Mouse (Mus musculus) lung, adult 2 months (tissue): ENCODE measurements at regions not wholly inside any gene's neighbourhood (a gene's known extent, or its start where the extent isn't known, plus 50 kb on each side); places are given as distances from the start of the nearest gene placed in this dataset.

Source experiments
- DNase-seq: peaks from one replicate; pipeline ENCODE4 v3.0.0; 2022
- H3K4me1 ChIP-seq: fragments of 200-500 bp; 2 replicates; pipeline ENCODE4 v1.6.1; 2011; ENCODE audit warnings: low read length; ENCODE audit not compliant: control insufficient read depth, insufficient read depth
- H3K4me3 ChIP-seq: fragments of 200-500 bp; replicated peaks from 2 replicates; pipeline ENCODE3; 2011; ENCODE audit warnings: low read depth, mild to moderate bottlenecking, control low read depth, low read length; ENCODE audit errors: extremely low read depth
- CTCF ChIP-seq: fragments of 200-500 bp; IDR thresholded peaks from 2 replicates; pipeline ENCODE4 v1.5.1; 2011; ENCODE audit warnings: mild to moderate bottlenecking, low read length, control low read depth; ENCODE audit not compliant: insufficient read depth
- POLR2A ChIP-seq: fragments of 200-500 bp; IDR thresholded peaks from 2 replicates; pipeline ENCODE4 v1.6.1; 2011; ENCODE audit warnings: low read depth, mild to moderate bottlenecking, control low read depth, low read length, borderline replicate concordance; ENCODE audit errors: extremely low read depth
- WGBS: fragments of 180-500 bp; shearing (Covaris S2); methylation state at CpG from one replicate; pipeline ENCODE4 v1.1.7; 2018; 5-methylcytosine and 5-hydroxymethylcytosine counted together

GRCm38 (mm10) chr9:98791709-98792108, 50.6 kb upstream of the Prr23a1 start:
- no peak for DNase-seq
- 76% methylated on average over 4 of the region's 4 CpGs for WGBS
- Histone ChIP-seq H3K4me3 (no peak overlapping the region), H3K4me1 (no peaks in the 10 kb centered on the region)
- no peak for TF ChIP-seq CTCF
- no peak for TF ChIP-seq POLR2A

- TF ChIP-seq CTCF (no peak), POLR2A (no peak)
- no peak for DNase-seq
- Histone ChIP-seq H3K4me3 (no peak overlapping the region), H3K4me1 (no peaks in the 10 kb centered on the region)
- 51% methylated on average over 5 of the region's 5 CpGs for WGBS
Measured at GRCm38 (mm10) chr9:98773651-98774185, 68.6 kb upstream of the Prr23a1 start.

GRCm38 (mm10) chr9:98773212-98773611, 69.1 kb upstream of the Prr23a1 start:
- Histone ChIP-seq H3K4me3 (no peak overlapping the region), H3K4me1 (no peaks in the 10 kb centered on the region)
- WGBS = 80% methylated on average over 11 of the region's 11 CpGs
- TF ChIP-seq POLR2A (no peak), CTCF (no peak)
- no peak for DNase-seq

- DNase-seq = no peak
- Histone ChIP-seq H3K4me1 (no peaks in the 10 kb centered on the region), H3K4me3 (no peak overlapping the region)
- 75% methylated on average over 4 of the region's 4 CpGs for WGBS
- TF ChIP-seq POLR2A (no peak), CTCF (no peak)
Measured at GRCm38 (mm10) chr9:98754764-98755163, 87.5 kb upstream of the Prr23a1 start.

- H3K4me3 ChIP-seq = no peak overlapping the region
- no peaks in the 10 kb centered on the region for H3K4me1 ChIP-seq
- TF ChIP-seq POLR2A (no peak), CTCF (no peak)
- DNase-seq = no peak
- WGBS = 55% methylated on average over 6 of the region's 6 CpGs
Measured at GRCm38 (mm10) chr9:98753356-98753953, 88.8 kb upstream of the Prr23a1 start.

GRCm38 (mm10) chr9:98743785-98744184, 98.5 kb upstream of the Prr23a1 start:
- no peaks in the 10 kb centered on the region for H3K4me1 ChIP-seq
- no peak overlapping the region for H3K4me3 ChIP-seq
- no peak for DNase-seq
- TF ChIP-seq CTCF (no peak), POLR2A (no peak)

GRCm38 (mm10) chr9:98727276-98727860, 114.9 kb upstream of the Prr23a1 start:
- no peak for TF ChIP-seq CTCF
- TF ChIP-seq POLR2A = no peak
- 37% methylated on average over 5 of the region's 5 CpGs for WGBS
- peak; percentile 37 for DNase-seq
- Histone ChIP-seq H3K4me3 (no peak overlapping the region), H3K4me1 (no peaks in the 10 kb centered on the region)

GRCm38 (mm10) chr9:98726638-98727037, 115.7 kb upstream of the Prr23a1 start:
- H3K4me3 ChIP-seq = no peak overlapping the region
- TF ChIP-seq CTCF (no peak), POLR2A (no peak)
- WGBS = 39% methylated on average over 5 of the region's 5 CpGs
- DNase-seq = no peak
- H3K4me1 ChIP-seq = no peaks in the 10 kb centered on the region

- TF ChIP-seq POLR2A (no peak), CTCF (no peak)
- no peaks in the 10 kb centered on the region for H3K4me1 ChIP-seq
- 77% methylated on average over 3 of the region's 3 CpGs for WGBS
- H3K4me3 ChIP-seq = no peak overlapping the region
- no peak for DNase-seq
Measured at GRCm38 (mm10) chr9:98722885-98723284, 119.4 kb upstream of the Prr23a1 start.

GRCm38 (mm10) chr9:98721381-98721780, 119.9 kb upstream of the Mrps22 start:
- no peaks in the 10 kb centered on the region for H3K4me1 ChIP-seq
- TF ChIP-seq CTCF = no peak
- TF ChIP-seq POLR2A = no peak
- no peak overlapping the region for H3K4me3 ChIP-seq
- DNase-seq = no peak
- 78% methylated on average over 5 of the region's 5 CpGs for WGBS

- TF ChIP-seq POLR2A = no peak
- Histone ChIP-seq H3K4me3 (no peak overlapping the region), H3K4me1 (no peaks in the 10 kb centered on the region)
- 57% methylated on average over 11 of the region's 11 CpGs for WGBS
- DNase-seq = no peak
Measured at GRCm38 (mm10) chr9:98717701-98718270, 116.3 kb upstream of the Mrps22 start.
